Mouse (Mus musculus) kidney, adult 9 months (tissue): ENCODE measurements around the gene Dlg2.
A peak's percentile ranks its signal among the peaks of the same experiment; 100 is the strongest.

ENCODE experiments used
- DNase-seq: peaks from one replicate; pipeline ENCODE4 v3.0.0; 2022

Gene Dlg2

DNA sequence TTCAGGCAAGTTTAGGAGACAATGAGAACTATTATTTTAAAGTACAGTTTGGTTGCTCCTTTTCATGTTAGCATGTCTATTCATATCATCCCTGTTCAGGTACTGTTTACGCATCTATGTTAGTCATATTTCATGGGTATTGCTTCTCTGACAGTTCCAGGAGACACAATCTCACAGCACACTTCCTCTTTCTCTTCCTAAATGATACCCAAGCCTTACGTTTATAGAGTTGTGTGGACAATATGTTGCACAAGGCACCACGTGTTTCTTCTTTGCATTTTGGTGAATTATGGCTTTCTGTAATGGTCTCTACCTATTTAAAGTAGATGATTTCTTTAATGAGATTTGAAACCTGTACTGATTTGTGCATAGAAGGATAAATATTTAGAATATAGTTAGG lies 990.6 kb downstream of the Dlg2 start:
- no peak for DNase-seq

GRCm38 (mm10) chr7:91479145-91479544 lies 1002.7 kb downstream of the Dlg2 start:
- no peak for DNase-seq

DNA sequence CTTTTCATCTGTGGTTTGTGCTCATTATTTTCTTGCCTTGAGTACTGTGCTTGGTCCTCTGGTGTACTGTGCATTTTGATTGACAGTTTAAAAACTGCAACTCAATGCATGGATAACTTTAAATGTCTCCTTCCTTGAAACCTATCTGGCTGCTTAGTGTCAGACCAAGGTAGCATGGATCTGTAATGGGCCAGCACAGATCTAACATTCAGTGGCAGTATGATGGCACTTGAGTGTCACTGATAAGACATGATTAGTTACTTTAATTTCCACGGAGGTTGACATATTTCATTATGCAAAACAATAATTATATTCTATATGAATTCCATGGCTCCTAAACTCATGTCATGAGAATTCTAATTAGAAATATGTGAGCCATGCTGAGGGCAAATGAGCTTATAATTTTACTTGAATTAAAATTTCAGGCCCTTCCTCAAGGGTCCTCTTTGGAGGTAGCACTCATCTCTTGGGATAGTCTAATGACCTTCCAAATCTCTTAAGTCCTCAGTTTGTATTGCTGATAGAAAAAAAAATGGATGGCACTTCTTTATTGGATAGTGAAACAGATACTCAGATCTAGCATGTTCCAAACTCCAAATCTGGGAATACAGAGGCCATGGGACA lies 1005.2 kb downstream of the Dlg2 start:
- no peak for DNase-seq

DNA sequence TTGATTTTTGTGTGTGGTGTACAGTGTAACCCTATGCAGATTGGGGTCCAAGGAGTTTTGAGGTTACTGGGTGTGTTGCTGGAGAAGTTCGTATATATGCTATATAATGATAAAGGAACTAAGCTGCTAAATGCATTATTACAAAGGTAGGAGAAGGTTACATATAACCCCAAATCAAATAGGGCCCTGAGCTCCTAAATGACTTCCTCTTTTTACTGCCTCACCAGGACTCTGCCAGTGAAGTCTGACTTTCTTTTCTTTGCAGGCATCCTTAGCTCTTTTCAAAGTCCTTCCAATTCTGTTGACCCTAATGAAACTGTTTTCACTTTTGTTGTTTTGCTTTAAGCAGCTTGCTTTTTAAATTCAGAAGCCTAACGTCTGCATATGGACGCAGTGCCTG lies 1016.8 kb downstream of the Dlg2 start:
- no peak for DNase-seq

- no peak for DNase-seq
Observed at GRCm38 (mm10) chr7:91495526-91495925, 1019.1 kb downstream of the Dlg2 start.

- no peak for DNase-seq
Observed at GRCm38 (mm10) chr7:91511119-91511518, 1034.6 kb downstream of the Dlg2 start.

GRCm38 (mm10) chr7:91514445-91514844 lies 1038.0 kb downstream of the Dlg2 start:
- no peak for DNase-seq

DNA sequence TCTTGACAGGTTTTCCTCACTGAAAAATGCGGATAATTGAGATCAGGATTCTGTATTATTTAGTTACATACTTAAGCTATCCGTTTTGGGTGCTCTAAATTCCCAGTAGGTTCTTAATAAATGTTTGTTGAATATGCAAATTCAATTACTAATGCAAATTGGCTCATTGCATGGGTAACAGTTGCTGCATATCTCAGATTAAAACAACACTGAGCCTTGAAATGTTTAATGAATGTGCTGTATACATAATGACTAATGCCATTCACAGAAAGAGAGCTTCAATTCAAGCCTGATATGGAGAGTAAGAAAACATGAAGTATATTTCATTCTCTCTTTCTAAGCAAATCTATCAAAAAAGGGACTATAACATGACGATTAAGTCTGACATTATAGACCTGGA lies 1039.8 kb downstream of the Dlg2 start:
- no peak for DNase-seq

DNA sequence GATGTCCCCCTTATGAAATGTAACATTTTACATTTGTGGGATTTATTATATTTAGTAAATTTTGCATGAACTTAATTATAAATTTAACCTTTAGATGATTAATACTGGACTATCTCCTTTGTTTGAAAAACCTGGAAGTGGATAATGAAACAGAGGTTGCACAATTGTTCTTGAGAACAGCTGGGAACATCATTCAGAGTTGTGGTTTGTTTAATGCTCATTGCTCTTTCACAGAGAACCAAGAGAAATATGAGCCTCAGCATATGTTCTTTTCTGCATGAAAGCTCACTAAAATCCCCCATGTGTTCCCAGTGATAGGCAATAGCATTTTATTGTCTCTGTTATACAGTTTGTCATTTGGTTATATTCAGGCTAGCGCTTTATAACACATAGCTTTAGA lies 1049.4 kb downstream of the Dlg2 start:
- DNase-seq: no peak

- DNase-seq: peak; percentile 2
Observed at GRCm38 (mm10) chr7:91542597-91543285, 1066.3 kb downstream of the Dlg2 start.

DNA sequence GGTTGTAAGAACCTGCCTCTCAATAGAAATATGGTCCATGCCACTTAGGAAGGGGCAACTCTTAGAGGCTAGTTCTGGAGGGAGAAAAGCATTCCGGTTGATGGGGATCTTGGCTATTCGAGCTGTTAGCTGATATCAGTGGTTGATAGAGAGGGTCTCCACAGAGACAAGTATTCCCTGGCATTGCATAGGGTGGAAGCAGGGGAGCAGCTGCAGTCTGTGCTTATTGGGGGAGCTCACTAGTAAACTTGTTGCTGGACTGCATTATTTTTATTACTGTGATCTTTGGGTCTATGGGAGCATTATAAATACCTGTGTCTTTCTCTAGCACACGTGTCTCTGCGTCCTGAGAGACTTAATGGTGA lies 1066.8 kb downstream of the Dlg2 start:
- DNase-seq: no peak

DNA sequence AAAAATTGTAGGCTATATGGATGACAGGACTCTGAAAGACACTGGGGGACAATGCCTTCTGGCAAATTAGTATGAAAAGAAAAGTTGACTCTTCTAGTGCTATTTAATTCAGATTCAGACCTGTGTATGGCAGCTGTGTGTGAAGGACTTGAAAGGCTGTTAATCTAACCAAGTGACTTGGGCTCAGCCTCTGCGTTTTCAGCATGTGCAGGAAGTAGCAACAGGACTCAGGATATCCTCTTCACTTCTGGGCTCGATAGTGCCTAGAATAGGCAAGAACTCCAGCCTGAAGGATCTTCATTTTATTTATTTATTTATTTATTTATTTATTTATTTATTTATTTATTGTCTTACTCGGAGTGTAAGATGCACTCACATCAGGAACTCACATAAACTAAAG lies 1068.1 kb downstream of the Dlg2 start:
- DNase-seq: peak; percentile 10

GRCm38 (mm10) chr7:91548796-91549195 lies 1072.3 kb downstream of the Dlg2 start:
- DNase-seq: no peak

DNA sequence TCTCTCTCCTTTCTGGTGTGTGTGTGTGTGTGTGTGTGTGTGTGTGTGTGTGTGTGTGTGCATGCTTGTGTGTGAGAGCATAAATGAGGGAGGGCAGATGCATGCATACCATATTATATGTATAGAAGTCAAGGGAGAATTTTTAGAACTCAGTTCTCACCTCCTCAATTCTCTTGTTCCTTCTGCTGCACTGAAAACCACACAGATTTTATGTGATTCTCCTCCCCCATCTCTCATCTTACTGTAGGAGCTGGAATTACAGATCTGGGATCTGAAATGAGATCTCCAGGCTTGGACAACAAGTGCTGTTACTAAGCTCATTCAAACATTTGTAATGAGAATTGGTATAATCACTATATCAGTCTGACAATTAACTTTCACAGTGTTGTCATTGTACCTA lies 1081.1 kb downstream of the Dlg2 start:
- DNase-seq: no peak

GRCm38 (mm10) chr7:91567423-91567822 lies 1091.0 kb downstream of the Dlg2 start:
- no peak for DNase-seq

GRCm38 (mm10) chr7:91570969-91571368 lies 1094.5 kb downstream of the Dlg2 start:
- DNase-seq: no peak

GRCm38 (mm10) chr7:91572666-91573065 lies 1096.2 kb downstream of the Dlg2 start:
- no peak for DNase-seq

DNA sequence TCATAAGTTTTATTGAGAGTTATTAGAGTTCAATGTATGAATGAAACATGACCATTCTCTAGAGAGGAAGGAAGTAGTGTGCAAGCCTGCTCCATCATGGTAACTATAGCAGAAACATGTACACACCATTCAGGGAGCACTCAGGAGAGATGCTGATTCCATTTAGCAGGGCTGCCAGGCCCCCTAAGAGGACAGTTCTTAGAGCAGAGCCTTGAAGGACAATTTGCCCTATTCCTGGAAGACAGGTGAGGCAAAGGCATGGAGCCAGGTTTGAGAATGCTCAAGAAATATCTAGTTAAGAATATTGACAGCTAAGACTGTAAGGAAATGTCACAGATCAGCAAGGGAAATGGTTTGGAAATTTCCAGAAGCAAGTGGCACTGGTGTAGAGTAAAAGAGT lies 1096.8 kb downstream of the Dlg2 start:
- DNase-seq: no peak

GRCm38 (mm10) chr7:91576216-91576615 lies 1099.7 kb downstream of the Dlg2 start:
- DNase-seq: no peak

DNA sequence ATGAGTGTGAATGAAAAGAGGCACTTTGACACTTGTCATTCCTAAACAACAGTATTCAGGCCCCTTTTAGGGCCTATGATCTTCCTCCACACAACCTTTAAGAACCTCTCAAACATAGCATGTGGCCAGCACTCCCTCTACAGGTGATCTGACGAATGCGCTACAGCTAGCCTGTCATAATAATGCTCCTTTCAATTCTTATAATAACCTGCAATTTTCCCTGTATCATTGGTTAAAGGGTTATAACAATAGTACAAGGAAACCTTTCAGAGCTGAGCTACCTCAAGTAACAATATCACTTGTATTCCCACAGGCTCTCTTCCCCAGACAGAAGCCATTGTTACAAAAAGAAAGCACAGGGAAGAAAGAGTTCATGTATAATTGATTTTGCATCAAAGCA lies 1105.7 kb downstream of the Dlg2 start:
- no peak for DNase-seq

GRCm38 (mm10) chr7:91583566-91583965 lies 1107.1 kb downstream of the Dlg2 start:
- DNase-seq: no peak

DNA sequence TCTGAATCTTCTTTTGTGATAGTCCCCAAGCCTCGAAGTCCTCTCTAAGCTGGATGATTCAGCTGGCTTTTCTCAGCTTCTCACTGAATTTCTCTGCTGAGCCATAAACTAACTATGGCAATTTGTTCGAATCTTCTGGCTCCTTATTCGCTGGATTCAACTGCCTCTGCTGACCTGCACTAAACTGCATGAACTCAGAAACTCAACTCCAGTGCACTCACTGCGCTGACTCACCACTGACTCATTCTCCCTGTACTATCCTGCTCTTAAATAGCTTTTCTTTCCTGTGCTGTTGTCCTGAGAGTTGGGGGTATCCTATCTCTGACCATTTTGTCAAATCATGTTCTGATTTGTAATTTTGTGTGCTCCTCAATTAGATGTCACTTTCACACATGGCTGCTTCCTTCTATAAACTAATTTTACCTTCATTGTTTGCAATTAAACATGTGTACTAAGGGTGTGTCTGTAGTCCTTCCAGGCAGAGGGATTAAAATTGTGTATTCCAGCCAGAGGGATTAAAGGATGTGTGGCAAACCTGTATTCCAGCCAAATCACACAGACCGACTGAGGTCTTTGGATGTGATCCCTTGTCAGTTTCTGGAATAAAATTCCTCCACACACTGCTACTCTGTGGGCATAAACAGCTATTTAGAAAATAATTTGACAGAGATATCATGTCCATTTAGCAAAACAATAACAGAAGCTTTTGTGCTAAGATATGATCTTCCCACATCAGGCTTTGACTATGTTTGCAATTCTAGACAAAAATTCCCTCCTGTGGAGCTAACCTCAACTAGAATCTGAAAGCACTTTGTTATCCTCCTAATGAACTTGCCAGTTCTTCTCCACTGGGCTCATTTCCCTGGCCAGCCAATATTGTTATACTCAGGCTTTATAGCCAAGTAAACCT lies 1115.0 kb downstream of the Dlg2 start:
- DNase-seq: no peak

DNA sequence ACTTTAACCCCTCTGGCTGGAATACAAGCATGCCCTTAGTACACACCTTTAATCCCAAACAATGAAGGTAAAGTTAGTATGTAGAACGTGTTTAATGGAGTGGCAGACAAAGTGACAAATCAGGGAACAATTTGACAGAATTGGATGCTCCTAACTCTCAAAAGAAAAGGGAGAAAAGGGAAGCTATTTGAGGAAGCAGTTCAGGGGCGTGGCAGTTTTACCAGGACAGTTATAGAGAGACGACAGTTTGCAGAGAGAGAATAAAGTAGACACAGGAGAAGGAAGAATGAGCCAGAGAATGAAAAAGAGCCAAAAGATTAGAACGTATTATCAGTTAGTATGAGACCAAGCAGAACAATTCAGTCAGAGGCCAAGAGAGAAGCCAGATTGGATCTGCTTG lies 1122.1 kb downstream of the Dlg2 start:
- no peak for DNase-seq

GRCm38 (mm10) chr7:91601307-91601706 lies 1124.8 kb downstream of the Dlg2 start:
- DNase-seq: peak; percentile 2
